In genomic region chr4:140605247-140605646, GRCm38 (mm10) we compare ENCODE assay signal across 17 mouse cellular contexts.
A peak's percentile ranks its signal among the peaks of the same experiment; 100 is the strongest.
DNase-seq lines count a peak whose midpoint lies in the region; ATAC-seq and TF ChIP-seq lines count a peak whose summit lies in the region.
"Had no signal": no experiment of that assay in that cellular context is flagged by ENCODE, and none has a peak within 500 bp of the region (broad histone marks: within the 10 kb centered on the region; RNA-seq: fewer than 3 reads in every experiment).

No protein-coding gene starts in this region.

- 71% methylated on average over 6 of the region's 6 CpGs for WGBS in forebrain, embryonic 15.5 days
- 88% methylated on average over 6 of the region's 6 CpGs for WGBS in forebrain, embryonic 11.5 days
- WGBS in lung, embryonic 14.5 days: 67% methylated on average over 6 of the region's 6 CpGs
- 57% methylated on average over 6 of the region's 6 CpGs for WGBS in hindbrain, embryonic 16.5 days

- no peak for DNase-seq in forebrain, embryonic 11.5 days (ENCODE audit: low spot score)
- peak; percentile 86 for DNase-seq in lung, embryonic 14.5 days
- DNase-seq in lung, adult 18-20 months: no peak
- peak; percentile 39 for DNase-seq in MN1 (ENCODE audit: low spot score)
- DNase-seq in ovary, postnatal 14 days (ENCODE audit: low spot score): no peak
- DNase-seq in layer of hippocampus, postnatal 14 days (ENCODE audit: low spot score in 2 of 2): no peak
- DNase-seq: adrenal gland, postnatal 36 days; B cell, adult 2 months; cerebellum, postnatal 36 days; kidney, postnatal 25 days; right cerebral cortex, adult 18-20 months had no signal

- H3K27ac ChIP-seq in forebrain, embryonic 15.5 days (replicated peaks): peak overlapping the region; percentile 9; the same call in 1 of the 2 replicates
- no peak overlapping the region for H3K27ac ChIP-seq in forebrain, embryonic 11.5 days (ENCODE audit: low read depth, low read length)
- H3K27ac ChIP-seq in lung, embryonic 14.5 days (ENCODE audit: low read depth): peak overlapping the region; percentile 65; the same call in 1 of the 2 replicates
- H3K27ac ChIP-seq in hindbrain, embryonic 16.5 days (ENCODE audit: low read depth, low read length): peak overlapping the region; percentile 66
- H3K27ac ChIP-seq: embryonic facial prominence, embryonic 12.5 days; heart, embryonic 15.5 days; liver, embryonic 15.5 days; midbrain, embryonic 12.5 days had no signal

- peaks cover 16% of the 10 kb centered on the region; the same call in 1 of the 2 replicates for H3K36me3 ChIP-seq in forebrain, embryonic 15.5 days
- no peaks in the 10 kb centered on the region; the same call in 1 of the 2 replicates for H3K36me3 ChIP-seq in forebrain, embryonic 11.5 days (ENCODE audit: control insufficient read depth, insufficient read depth, low read length)
- peaks cover 37% of the 10 kb centered on the region; the same call in 1 of the 2 replicates for H3K36me3 ChIP-seq in lung, embryonic 14.5 days (ENCODE audit: insufficient read depth)
- peaks cover 4% of the 10 kb centered on the region; the same call in 1 of the 2 replicates for H3K36me3 ChIP-seq in hindbrain, embryonic 16.5 days (ENCODE audit: control insufficient read depth, insufficient read depth, low read length)
- H3K36me3 ChIP-seq: liver, embryonic 15.5 days had no signal

- no peak overlapping the region for H3K4me2 ChIP-seq in forebrain, embryonic 15.5 days (replicated peaks)
- H3K4me2 ChIP-seq in forebrain, embryonic 11.5 days (ENCODE audit: low read depth, low read length, severe bottlenecking): no peak overlapping the region
- H3K4me2 ChIP-seq in lung, embryonic 14.5 days: no peak overlapping the region
- no peak overlapping the region for H3K4me2 ChIP-seq in hindbrain, embryonic 16.5 days (ENCODE audit: low read length)
- H3K4me2 ChIP-seq: embryonic facial prominence, embryonic 12.5 days; heart, embryonic 15.5 days; liver, embryonic 15.5 days; midbrain, embryonic 12.5 days had no signal

- no peaks in the 10 kb centered on the region for H3K9me3 ChIP-seq in forebrain, embryonic 15.5 days
- H3K9me3 ChIP-seq in forebrain, embryonic 11.5 days (ENCODE audit: control insufficient read depth, low read length): no peaks in the 10 kb centered on the region
- H3K9me3 ChIP-seq in lung, embryonic 14.5 days (ENCODE audit: low read depth, low read length): no peaks in the 10 kb centered on the region
- no peaks in the 10 kb centered on the region for H3K9me3 ChIP-seq in hindbrain, embryonic 16.5 days (ENCODE audit: control insufficient read depth, low read length)
- H3K9me3 ChIP-seq: embryonic facial prominence, embryonic 12.5 days; heart, embryonic 15.5 days; liver, embryonic 15.5 days; midbrain, embryonic 12.5 days had no signal

- H3K27me3 ChIP-seq in forebrain, embryonic 15.5 days: no peaks in the 10 kb centered on the region
- no peaks in the 10 kb centered on the region for H3K27me3 ChIP-seq in forebrain, embryonic 11.5 days (ENCODE audit: control insufficient read depth, insufficient read depth, low read length)
- no peaks in the 10 kb centered on the region for H3K27me3 ChIP-seq in lung, embryonic 14.5 days (ENCODE audit: insufficient read depth, low read length)
- no peaks in the 10 kb centered on the region for H3K27me3 ChIP-seq in hindbrain, embryonic 16.5 days (replicated peaks; ENCODE audit: control insufficient read depth, insufficient read depth, low read length)
- H3K27me3 ChIP-seq: embryonic facial prominence, embryonic 12.5 days; heart, embryonic 15.5 days; liver, embryonic 15.5 days; midbrain, embryonic 12.5 days had no signal

- ATAC-seq in forebrain, embryonic 15.5 days (replicated peaks): no peak
- no peak for ATAC-seq in forebrain, embryonic 11.5 days (replicated peaks; ENCODE audit: low FRiP score)
- ATAC-seq in lung, embryonic 14.5 days (ENCODE audit: insufficient read depth): peak; percentile 40; the same call in 1 of the 2 replicates
- ATAC-seq in hindbrain, embryonic 16.5 days: 0 out of 2 replicates have a peak, but pooled peaks have one; percentile 53

- H3K4me1 ChIP-seq in forebrain, embryonic 15.5 days: peaks cover 5% of the 10 kb centered on the region; the same call in 1 of the 2 replicates
- H3K4me1 ChIP-seq in forebrain, embryonic 11.5 days (replicated peaks; ENCODE audit: control insufficient read depth, insufficient read depth, low read length): no peaks in the 10 kb centered on the region
- H3K4me1 ChIP-seq in lung, embryonic 14.5 days (ENCODE audit: insufficient read depth): no peaks in the 10 kb centered on the region
- H3K4me1 ChIP-seq in hindbrain, embryonic 16.5 days (ENCODE audit: control insufficient read depth, insufficient read depth, low read depth, low read length): peaks cover 11% of the 10 kb centered on the region
- H3K4me1 ChIP-seq: liver, embryonic 15.5 days; midbrain, embryonic 12.5 days had no signal

- H3K4me3 ChIP-seq in forebrain, embryonic 15.5 days: no peak overlapping the region
- H3K4me3 ChIP-seq in forebrain, embryonic 11.5 days (ENCODE audit: low read depth, low read length): no peak overlapping the region
- H3K4me3 ChIP-seq in lung, embryonic 14.5 days (ENCODE audit: low read depth, low read length): no peak overlapping the region
- no peak overlapping the region for H3K4me3 ChIP-seq in hindbrain, embryonic 16.5 days (ENCODE audit: low read length)
- H3K4me3 ChIP-seq: embryonic facial prominence, embryonic 12.5 days; heart, embryonic 15.5 days; liver, embryonic 15.5 days; midbrain, embryonic 12.5 days had no signal

- TF ChIP-seq CTCF in lung, embryonic 14.5 days (IDR thresholded peaks at IDR 0.05; ENCODE audit: low read depth): no peak

- no peak overlapping the region for H3K9ac ChIP-seq in forebrain, embryonic 15.5 days (replicated peaks)
- no peak overlapping the region for H3K9ac ChIP-seq in forebrain, embryonic 11.5 days (ENCODE audit: low read length)
- no peak overlapping the region for H3K9ac ChIP-seq in lung, embryonic 14.5 days
- no peak overlapping the region for H3K9ac ChIP-seq in hindbrain, embryonic 16.5 days (ENCODE audit: low read depth, low read length)
- H3K9ac ChIP-seq: embryonic facial prominence, embryonic 12.5 days; heart, embryonic 15.5 days; liver, embryonic 15.5 days; midbrain, embryonic 12.5 days had no signal

Comparison
In these comparisons a context has a peak if more than half of its experiments do, and no peak if none do; other contexts are left out.
1. DNase-seq: peak in lung, embryonic 14.5 days (single experiment) and MN1 (single experiment); none in forebrain, embryonic 11.5 days (single experiment), lung, adult 18-20 months (0 of 2), ovary, postnatal 14 days (single experiment) and layer of hippocampus, postnatal 14 days (0 of 2).
2. ATAC-seq: peak in lung, embryonic 14.5 days (single experiment) and hindbrain, embryonic 16.5 days (single experiment); none in forebrain, embryonic 15.5 days (single experiment) and forebrain, embryonic 11.5 days (single experiment).